ENCODE assay signal across 8 mouse cellular contexts in the genomic region with DNA sequence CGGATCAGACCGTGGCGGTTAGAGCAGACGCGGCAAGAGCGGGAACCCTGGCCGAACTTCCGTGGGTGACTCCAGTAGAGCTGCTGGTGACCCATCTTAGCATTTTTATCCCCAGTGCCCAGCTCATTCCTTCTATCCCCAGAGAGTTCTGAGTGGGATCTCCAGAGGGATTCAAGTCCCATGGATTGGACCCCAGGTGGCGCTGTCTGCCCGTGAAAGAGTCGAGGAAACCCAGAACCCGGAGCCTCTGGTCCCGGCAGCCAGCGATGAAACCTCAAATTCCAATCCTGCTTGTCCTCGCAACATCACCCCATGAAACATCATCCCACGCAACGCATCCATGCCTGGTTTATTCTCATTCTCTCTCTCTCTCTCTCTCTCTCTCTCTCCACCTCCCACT. TPM values are rescaled to one million over a fixed set of nuclear protein-coding genes. Genes with fewer than 3 reads are reported as not detected.
DNase-seq lines count a peak whose midpoint lies in the region; ATAC-seq and TF ChIP-seq lines count a peak whose summit lies in the region.

No protein-coding gene starts in this region.

- ATAC-seq in cerebellum, adult (ENCODE audit: insufficient number of reproducible peaks, low FRiP score, low TSS enrichment) = peak; percentile 61; the same call in 1 of the 2 replicates
- peak; percentile 82 for ATAC-seq in forebrain, embryonic 16.5 days
- peak; percentile 65 for ATAC-seq in neural tube, embryonic 15.5 days (ENCODE audit: low FRiP score)

- no peaks in the 10 kb centered on the region for H3K36me3 ChIP-seq in E14TG2a.4 (ENCODE audit: insufficient read depth, low read length)
- no peaks in the 10 kb centered on the region for H3K36me3 ChIP-seq in forebrain, embryonic 16.5 days (ENCODE audit: control insufficient read depth, insufficient read depth)
- no peaks in the 10 kb centered on the region for H3K36me3 ChIP-seq in neural tube, embryonic 15.5 days

- H3K4me2 ChIP-seq in forebrain, embryonic 16.5 days (ENCODE audit: low read length) = peak overlapping the region; percentile 29; the same call in 1 of the 2 replicates
- peak overlapping the region; percentile 40 for H3K4me2 ChIP-seq in neural tube, embryonic 15.5 days

- H3K9ac ChIP-seq in forebrain, embryonic 16.5 days (replicated peaks; ENCODE audit: low read depth, low read length) = 0 out of 2 replicates have a peak overlapping the region, but pooled peaks have one; percentile 9
- no peak overlapping the region for H3K9ac ChIP-seq in neural tube, embryonic 15.5 days (replicated peaks)

- H3K27ac ChIP-seq in forebrain, embryonic 16.5 days (ENCODE audit: low read length) = no peak overlapping the region
- no peak overlapping the region for H3K27ac ChIP-seq in neural tube, embryonic 15.5 days (replicated peaks)

- intact Hi-C loops in heart, postnatal 25 days (cut with DNase I) = loop anchor here (1.0 to 5.0 kb wide), 3 partner anchors 170 to 311 kb away; no protein-coding TSS in a partner anchor

- peak; percentile 69 for DNase-seq in heart, postnatal 25 days (ENCODE audit: low spot score)
- peak; percentile 76 to 92 for DNase-seq in layer of hippocampus, adult 18-20 months (ENCODE audit: low spot score in 2 of 2)
- DNase-seq in lung, adult 18-20 months = peak; percentile 83 to 87
- peak; percentile 93 for DNase-seq in testis, postnatal 10 days (ENCODE audit: low spot score)

- 7% methylated on average over 17 of the region's 17 CpGs for WGBS in forebrain, embryonic 16.5 days
- WGBS in neural tube, embryonic 15.5 days = 9% methylated on average over 17 of the region's 17 CpGs

- TF ChIP-seq CTCF in E14TG2a.4 (conservative IDR thresholded peaks at IDR 0.05; ENCODE audit: low read length) = peak; percentile 51

- H3K9me3 ChIP-seq in E14TG2a.4 (ENCODE audit: low read length) = no peaks in the 10 kb centered on the region
- H3K9me3 ChIP-seq in forebrain, embryonic 16.5 days (ENCODE audit: control insufficient read depth, low read length) = no peaks in the 10 kb centered on the region
- no peaks in the 10 kb centered on the region for H3K9me3 ChIP-seq in neural tube, embryonic 15.5 days (replicated peaks)

- H3K27me3 ChIP-seq in E14TG2a.4 (ENCODE audit: insufficient read depth, low read length) = peaks cover 10% of the 10 kb centered on the region
- no peaks in the 10 kb centered on the region for H3K27me3 ChIP-seq in forebrain, embryonic 16.5 days (replicated peaks; ENCODE audit: control insufficient read depth, insufficient read depth, low read length)
- no peaks in the 10 kb centered on the region for H3K27me3 ChIP-seq in neural tube, embryonic 15.5 days (replicated peaks)

- peak overlapping the region; percentile 44; the same call in 1 of the 2 replicates for H3K4me3 ChIP-seq in E14TG2a.4 (replicated peaks; ENCODE audit: low read length)
- H3K4me3 ChIP-seq in forebrain, embryonic 16.5 days (replicated peaks; ENCODE audit: low read length) = 0 out of 2 replicates have a peak overlapping the region, but pooled peaks have one; percentile 8
- H3K4me3 ChIP-seq in neural tube, embryonic 15.5 days (replicated peaks) = no peak overlapping the region

- peaks cover 13% of the 10 kb centered on the region for H3K4me1 ChIP-seq in E14TG2a.4 (replicated peaks; ENCODE audit: low read depth, low read length)
- peaks cover 5% of the 10 kb centered on the region; the same call in 1 of the 2 replicates for H3K4me1 ChIP-seq in forebrain, embryonic 16.5 days (replicated peaks; ENCODE audit: control insufficient read depth, insufficient read depth, low read length)
- peaks cover 7% of the 10 kb centered on the region; the same call in 1 of the 2 replicates for H3K4me1 ChIP-seq in neural tube, embryonic 15.5 days

RNA-seq across cellular contexts. Expression of a gene that starts 31.3 kb away (rescaled TPM):
- 45.5 and 50.4 TPM in 2 replicates for polyA plus RNA-seq in forebrain, embryonic 16.5 days (2015; fragmentation: Nextera tagmentation; extraction: Ambion mirVana)
- 10 to 100 TPM; 20.1 to 29.1 TPM for total RNA-seq in heart, postnatal 25 days (2021)
- total RNA-seq in layer of hippocampus, adult 18-20 months (2021) = 10 to 100 TPM; 32.7 to 33.8 TPM
- polyA plus RNA-seq in neural tube, embryonic 15.5 days (2015; fragmentation: Nextera tagmentation; extraction: Ambion mirVana) = 35.9 and 39.4 TPM in 2 replicates

RNA-seq across cellular contexts. Expression of a gene that starts 48.7 kb away (rescaled TPM):
- polyA plus RNA-seq in forebrain, embryonic 16.5 days (2015; fragmentation: Nextera tagmentation; extraction: Ambion mirVana) = not detected in 2 replicates
- 10 to 100 TPM; 17.3 to 26.1 TPM for total RNA-seq in heart, postnatal 25 days (2021)
- total RNA-seq in layer of hippocampus, adult 18-20 months (2021) = 1 to 10 TPM in 1 of 2 experiments, under 1 TPM in 1; 0.62 to 1.3 TPM
- 0.81 and 1.5 TPM in 2 replicates for polyA plus RNA-seq in neural tube, embryonic 15.5 days (2015; fragmentation: Nextera tagmentation; extraction: Ambion mirVana)

Comparison
In these comparisons a context has a peak if more than half of its experiments do, and no peak if none do; other contexts are left out.
1. RNA of a gene that starts 48.7 kb away (total RNA-seq): 17.3 to 26.1 TPM in heart, postnatal 25 days; 0.62 to 1.3 TPM in layer of hippocampus, adult 18-20 months; every median in the first group is over 4 times any median in the second.
2. Peak in every context shown above with its lines, with median percentiles within 50 percentile points of each other: ATAC-seq and DNase-seq.